Mouse (Mus musculus) bone marrow macrophage, adult 2 months (primary cell): ENCODE measurements around the gene Plekhg1.

Source experiments
- CTCF ChIP-seq: IDR thresholded peaks from 2 replicates; pipeline ENCODE4 v1.5.1; 2012; ENCODE audit warnings: low read depth, mild to moderate bottlenecking, low read length, moderate library complexity
- POLR2A ChIP-seq: IDR thresholded peaks from 2 replicates; pipeline ENCODE4 v1.6.1; 2012; ENCODE audit warnings: mild to moderate bottlenecking, low read depth, low read length, borderline replicate concordance

- no peak for TF ChIP-seq CTCF
- no peak for TF ChIP-seq POLR2A
These were observed 36.6 kb downstream of the Plekhg1 start for GRCm38 (mm10) chr10:3776761-3777160.
